Mouse (Mus musculus) cerebellum, adult 2 months (tissue): ENCODE data around the gene Klb. TPM values are rescaled to one million over a fixed set of nuclear protein-coding genes. Genes with fewer than 3 reads are reported as not detected.
"Not testable (repeated sequence)": the region's sequence is repeated elsewhere in the genome, so short reads cannot be mapped to it uniquely, and the experiment has no call there.

Experiments used
- DNase-seq, 2 experiments: peaks; one replicate each; pipeline ENCODE4 v3.0.0; 2021
- H3K27ac ChIP-seq: fragments of 200-500 bp; 2 replicates; pipeline ENCODE4 v1.5.1; 2012; ENCODE audit warnings: low read length, control low read depth, inconsistent platforms; ENCODE audit not compliant: insufficient read depth
- H3K27me3 ChIP-seq: fragments of 200-500 bp; 2 replicates; pipeline ENCODE4 v1.6.1; 2012; ENCODE audit warnings: inconsistent platforms, mild to moderate bottlenecking, low read length, moderate library complexity; ENCODE audit not compliant: control insufficient read depth, insufficient read depth
- H3K4me1 ChIP-seq: fragments of 200-500 bp; 2 replicates; pipeline ENCODE4 v1.6.1; 2011; ENCODE audit warnings: low read length; ENCODE audit not compliant: control insufficient read depth, insufficient read depth
- H3K4me3 ChIP-seq: fragments of 200-500 bp; replicated peaks from 2 replicates; pipeline ENCODE3; 2011; ENCODE audit warnings: mild to moderate bottlenecking, low read depth, low read length, control low read depth; ENCODE audit not compliant: insufficient read depth
- CTCF ChIP-seq: fragments of 200-500 bp; IDR thresholded peaks from 2 replicates; pipeline ENCODE4 v1.5.1; 2011; ENCODE audit warnings: low read depth, mild to moderate bottlenecking, control low read depth, low read length, moderate library complexity, borderline replicate concordance; ENCODE audit not compliant: insufficient read depth
- POLR2A ChIP-seq: fragments of 200-500 bp; IDR thresholded peaks from 2 replicates; pipeline ENCODE4 v1.6.1; 2011; ENCODE audit warnings: low read length, control low read depth, borderline replicate concordance; ENCODE audit not compliant: insufficient read depth
- WGBS: fragments of 180-500 bp; shearing (Covaris S2); methylation state at CpG from one replicate; pipeline ENCODE4 v1.1.7; 2018; 5-methylcytosine and 5-hydroxymethylcytosine counted together
- polyA plus RNA-seq: library from polyadenylated mRNA; depleted of rRNA; stranded (reverse); fragments of >200 nt; gene quantifications from 2 replicates; pipeline ENCODE4 v1.2.3, GENCODE M21; 2012; rRNA removed

Klb gene
- polyA plus RNA-seq = 0.23 and 0.29 TPM in 2 replicates

GRCm38 (mm10) chr5:65348168-65348567 lies at the start of gene Klb:
TSS of gene Klb (plus strand) at chr5:65348314.
- no peaks in the 10 kb centered on the region for H3K27me3 ChIP-seq
- no peak for DNase-seq
- H3K4me3 ChIP-seq = no peak within 1 kb of the TSS
- TF ChIP-seq POLR2A = no peak
- TF ChIP-seq CTCF = no peak
- no peaks in the 10 kb centered on the region for H3K4me1 ChIP-seq
- WGBS = 63% methylated on average over 15 of the region's 15 CpGs
- H3K27ac ChIP-seq = no peak within 1 kb of the TSS

GRCm38 (mm10) chr5:65299623-65300022 lies 48.5 kb upstream of the Klb start:
- H3K4me1 ChIP-seq, H3K27ac ChIP-seq, DNase-seq, H3K27me3 ChIP-seq, H3K4me3 ChIP-seq: not testable (repeated sequence)
- 98% methylated on average over 1 of the region's 1 CpGs for WGBS

- no peak for TF ChIP-seq CTCF
- Histone ChIP-seq H3K27ac (no peak overlapping the region), H3K4me1 (no peaks in the 10 kb centered on the region), H3K27me3 (no peaks in the 10 kb centered on the region), H3K4me3 (no peak overlapping the region)
- WGBS = 94% methylated on average over 9 of the region's 9 CpGs
- DNase-seq = no peak
Observed at GRCm38 (mm10) chr5:65300121-65300520, 48.0 kb upstream of the Klb start.

GRCm38 (mm10) chr5:65305516-65305915 lies 42.6 kb upstream of the Klb start:
- WGBS = 87% methylated on average over 9 of the region's 9 CpGs
- no peaks in the 10 kb centered on the region for H3K4me1 ChIP-seq
- H3K4me3 ChIP-seq = no peak overlapping the region
- H3K27me3 ChIP-seq = no peaks in the 10 kb centered on the region
- H3K27ac ChIP-seq = no peak overlapping the region
- no peak for DNase-seq
- TF ChIP-seq CTCF (no peak), POLR2A (no peak)

- no peaks in the 10 kb centered on the region for H3K27me3 ChIP-seq
- no peak for DNase-seq
- 89% methylated on average over 7 of the region's 7 CpGs for WGBS
Observed at GRCm38 (mm10) chr5:65308208-65308607, 39.9 kb upstream of the Klb start.

GRCm38 (mm10) chr5:65308866-65309265 lies 39.2 kb upstream of the Klb start:
- no peak for DNase-seq
- 97% methylated on average over 3 of the region's 3 CpGs for WGBS
- no peaks in the 10 kb centered on the region for H3K4me1 ChIP-seq
- H3K27me3 ChIP-seq = no peaks in the 10 kb centered on the region
- H3K4me3 ChIP-seq = no peak overlapping the region
- TF ChIP-seq POLR2A (no peak), CTCF (no peak)
- H3K27ac ChIP-seq = no peak overlapping the region

More at GRCm38 (mm10) chr5:65308208-65308607, 39.9 kb upstream of the Klb start:
- Histone ChIP-seq H3K4me3 (no peak overlapping the region), H3K27ac (no peak overlapping the region), H3K4me1 (no peaks in the 10 kb centered on the region)
- TF ChIP-seq CTCF (no peak), POLR2A (no peak)

GRCm38 (mm10) chr5:65319176-65319575 lies 28.9 kb upstream of the Klb start:
- Histone ChIP-seq H3K4me3 (no peak overlapping the region), H3K27me3 (no peaks in the 10 kb centered on the region), H3K4me1 (no peaks in the 10 kb centered on the region), H3K27ac (no peak overlapping the region)
- WGBS = 90% methylated on average over 9 of the region's 9 CpGs
- DNase-seq = no peak
- TF ChIP-seq POLR2A (no peak), CTCF (no peak)

- Histone ChIP-seq H3K4me1 (no peaks in the 10 kb centered on the region; the same call in none of the 2 replicates), H3K27ac (no peak overlapping the region), H3K4me3 (no peak overlapping the region), H3K27me3 (no peaks in the 10 kb centered on the region)
- WGBS = 90% methylated on average over 10 of the region's 10 CpGs
- TF ChIP-seq POLR2A (no peak), CTCF (no peak)
- no peak for DNase-seq
Observed at GRCm38 (mm10) chr5:65322165-65322564, 25.9 kb upstream of the Klb start.

- no peak for TF ChIP-seq CTCF
- no peak for TF ChIP-seq POLR2A
- 33% methylated on average over 3 of the region's 3 CpGs for WGBS
- DNase-seq = peak; percentile 51 to 75
- Histone ChIP-seq H3K4me1 (no peaks in the 10 kb centered on the region; the same call in none of the 2 replicates), H3K4me3 (no peak overlapping the region), H3K27me3 (no peaks in the 10 kb centered on the region), H3K27ac (no peak overlapping the region)
Observed at GRCm38 (mm10) chr5:65324271-65324670, 23.8 kb upstream of the Klb start.
